Mouse (Mus musculus): ENCODE measurements around the gene Meioc.

DNA sequence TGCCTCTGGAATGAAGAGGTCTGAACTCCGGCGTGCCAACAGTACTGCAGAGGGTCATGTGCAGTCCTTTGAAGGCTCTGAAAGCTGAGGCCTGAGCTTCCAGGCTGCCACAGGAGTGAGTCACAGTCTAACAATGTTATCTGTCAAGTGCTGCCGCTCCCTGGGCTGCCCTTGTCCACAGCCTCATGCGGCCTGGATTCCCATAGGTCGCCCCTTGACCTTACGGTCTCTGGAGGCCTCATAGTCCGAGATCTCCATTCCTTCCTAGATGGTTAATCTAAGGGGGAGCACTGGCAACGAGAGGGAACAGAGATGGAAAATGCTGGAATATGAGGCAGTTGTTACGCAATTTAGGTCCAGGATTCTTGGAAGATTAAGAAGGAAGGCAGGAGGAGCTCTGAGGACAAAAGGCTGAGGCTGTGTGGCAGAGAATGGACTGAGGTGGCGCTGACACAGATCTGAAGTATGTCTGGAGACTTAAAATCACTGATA is 19.6 kb upstream of the Meioc start:
- TF ChIP-seq GATA1 (IDR thresholded peaks at IDR 0.05; ENCODE audit: borderline replicate concordance, low read length) = no peak
- TF ChIP-seq POLR2AphosphoS5 (IDR thresholded peaks at IDR 0.05; ENCODE audit: insufficient replicate concordance, low read depth, low read length) = no peak
- TF ChIP-seq CTCF (IDR thresholded peaks at IDR 0.05; ENCODE audit: low read depth, low read length) = no peak
- no peak for TF ChIP-seq TAL1 (conservative IDR thresholded peaks at IDR 0.05; ENCODE audit: low read depth, low read length)
- no peak for TF ChIP-seq GATA2 (IDR thresholded peaks at IDR 0.05; ENCODE audit: borderline replicate concordance, low read depth, low read length)

Measured in G1E (cell line).